Mouse (Mus musculus) stomach, postnatal 0 days (tissue): Measurements from ENCODE around the gene Smurf2.

Source experiments
- CTCF ChIP-seq: IDR thresholded peaks from 2 replicates; pipeline ENCODE4 v1.5.1; 2016; ENCODE audit warnings: antibody characterized with exemption, low read depth, mild to moderate bottlenecking, moderate library complexity
- EP300 ChIP-seq: optimal IDR thresholded peaks from 2 replicates; pipeline ENCODE3; 2016; ENCODE audit warnings: antibody characterized with exemption

GRCm38 (mm10) chr11:106957271-106957980, 36.9 kb upstream of the Smurf2 start:
- TF ChIP-seq CTCF (no peak), EP300 (no peak)
